Mouse (Mus musculus): Measurements from ENCODE around the gene Rarres1. TPM values are rescaled to one million over a fixed set of nuclear protein-coding genes. Genes with fewer than 3 reads are reported as not detected.

Rarres1 gene
- polyA plus RNA-seq, 1 experiment from 2014 or later, result 2.3 TPM

Other genes starting within 250 kb of the Rarres1 start
- 34.3 and 34.4 TPM in 2 replicates for gene Mlf1, start 141.4 kb downstream of the Rarres1 start, polyA plus RNA-seq (2014; fragmentation: Nextera tagmentation; extraction: Ambion mirVana)
- not detected in 2 replicates for gene Gm17402, start 140.4 kb downstream of the Rarres1 start, polyA plus RNA-seq (2014; fragmentation: Nextera tagmentation; extraction: Ambion mirVana)
- 26.1 and 34.3 TPM in 2 replicates for gene Gfm1, start 85.4 kb downstream of the Rarres1 start, polyA plus RNA-seq (2014; fragmentation: Nextera tagmentation; extraction: Ambion mirVana)
- gene Lxn, start 51.6 kb downstream of the Rarres1 start, polyA plus RNA-seq (2014; fragmentation: Nextera tagmentation; extraction: Ambion mirVana), result 237 and 247 TPM in 2 replicates
- 28.8 and 42.9 TPM in 2 replicates for gene Mfsd1, start 67.2 kb upstream of the Rarres1 start, polyA plus RNA-seq (2014; fragmentation: Nextera tagmentation; extraction: Ambion mirVana)